Mouse (Mus musculus): ENCODE results near the gene Trappc6b. TPM values are rescaled to one million over a fixed set of nuclear protein-coding genes. Genes with fewer than 3 reads are reported as not detected.
"Not testable (repeated sequence)": the region's sequence is repeated elsewhere in the genome, so short reads cannot be mapped to it uniquely, and the experiment has no call there.

Gene Trappc6b
- polyA plus RNA-seq, 1 experiment from 2014 or later, result 52.6 TPM

DNA sequence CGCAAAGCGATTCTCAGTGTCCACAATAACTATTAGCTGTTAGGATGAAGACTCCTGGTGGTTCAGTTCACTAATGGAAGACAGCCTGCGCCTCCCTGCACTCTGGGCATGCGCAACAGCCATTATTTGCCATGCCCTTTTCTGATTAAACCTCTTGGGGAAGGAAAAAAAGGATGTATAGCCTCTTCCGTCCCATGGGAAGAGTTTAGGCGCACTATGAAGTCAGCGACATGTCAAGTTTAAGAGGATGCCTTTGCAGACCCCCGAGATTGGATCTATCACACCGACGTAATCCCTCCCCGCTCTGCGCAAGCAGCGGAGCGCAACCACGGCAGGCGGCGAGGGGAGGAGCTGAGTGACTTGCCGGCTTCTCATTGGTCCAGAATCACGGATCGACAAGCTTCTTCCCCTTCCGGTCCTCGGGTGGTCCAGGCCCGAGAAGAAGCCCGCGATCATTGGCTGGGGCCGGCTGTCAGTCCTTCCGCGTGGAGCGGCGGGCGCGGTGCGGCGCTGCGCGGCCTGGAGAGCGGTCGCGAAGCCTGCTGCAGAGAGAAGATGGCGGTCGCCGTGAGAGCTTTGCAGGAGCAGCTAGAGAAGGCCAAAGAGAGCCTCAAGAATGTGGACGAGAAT, 5.3 kb upstream of the Trappc6b start, which contains the start of gene Pnn:
Gene Pnn, plus strand, starts transcription at position 437 of the 630 bp plus-strand sequence.
- ATAC-seq (replicated peaks; ENCODE audit: insufficient number of reproducible peaks, low FRiP score, low TSS enrichment, low read depth) (peak; percentile 100), DNase-seq (ENCODE audit: low spot score) (peak; percentile 98)
- Histone ChIP-seq H3K4me3 (ENCODE audit: low read depth, low read length) (peak within 1 kb of the TSS; percentile 99), H3K27me3 (ENCODE audit: control insufficient read depth, insufficient read depth, low read length) (no peaks in the 10 kb centered on the region), H3K9ac (replicated peaks; ENCODE audit: low read length) (peak within 1 kb of the TSS; percentile 99), H3K36me3 (replicated peaks; ENCODE audit: control insufficient read depth, insufficient read depth, low read depth, low read length) (peaks cover 8% of the 10 kb centered on the region), H3K9me3 (replicated peaks; ENCODE audit: control insufficient read depth, low read length) (no peaks in the 10 kb centered on the region), H3K4me2 (ENCODE audit: low read depth, low read length) (peak within 1 kb of the TSS; percentile 58), H3K27ac (replicated peaks; ENCODE audit: low read depth, low read length) (peak within 1 kb of the TSS; percentile 80), H3K4me1 (ENCODE audit: control insufficient read depth, insufficient read depth, low read length) (no peaks in the 10 kb centered on the region)
- WGBS, result 0% methylated on average over 43 of the region's 43 CpGs

GRCm38 (mm10) chr12:59065776-59066175, 4.5 kb upstream of the Trappc6b start:
- ATAC-seq (replicated peaks; ENCODE audit: insufficient number of reproducible peaks, low FRiP score, low TSS enrichment, low read depth) (no peak), DNase-seq (ENCODE audit: low spot score) (no peak)
- no peaks in the 10 kb centered on the region for H3K27me3 ChIP-seq (ENCODE audit: control insufficient read depth, insufficient read depth, low read length)
- H3K9me3 ChIP-seq (replicated peaks; ENCODE audit: control insufficient read depth, low read length), result no peaks in the 10 kb centered on the region
- no peak overlapping the region for H3K27ac ChIP-seq (replicated peaks; ENCODE audit: low read depth, low read length)
- 73% methylated on average over 3 of the region's 3 CpGs for WGBS
- H3K9ac ChIP-seq (replicated peaks; ENCODE audit: low read length), result peak overlapping the region; percentile 59; the same call in 1 of the 2 replicates
- peak overlapping the region; percentile 44 for H3K4me2 ChIP-seq (ENCODE audit: low read depth, low read length)
- H3K4me3 ChIP-seq (ENCODE audit: low read depth, low read length), result no peak overlapping the region
- peaks cover 8% of the 10 kb centered on the region for H3K36me3 ChIP-seq (replicated peaks; ENCODE audit: control insufficient read depth, insufficient read depth, low read depth, low read length)
- no peaks in the 10 kb centered on the region for H3K4me1 ChIP-seq (ENCODE audit: control insufficient read depth, insufficient read depth, low read length)

DNA sequence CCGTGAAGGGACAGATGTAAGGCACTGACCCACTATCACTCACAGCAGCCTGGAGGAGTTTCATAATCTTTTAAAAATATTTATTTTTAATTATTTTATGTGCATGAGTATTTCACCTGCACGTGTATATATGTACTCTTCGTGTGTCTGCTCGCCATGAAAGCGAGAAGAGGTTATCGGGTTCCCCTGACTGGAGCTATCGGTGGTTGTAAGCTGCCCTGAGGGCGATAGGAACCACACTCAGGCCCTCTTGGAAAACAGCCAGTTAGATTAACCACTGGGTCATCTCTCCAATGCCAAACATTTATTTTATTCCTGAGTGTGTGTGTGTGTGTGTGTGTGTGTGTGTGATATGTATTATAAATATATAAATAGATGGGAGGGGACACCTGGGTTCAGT, 3.6 kb upstream of the Trappc6b start:
- DNase-seq (ENCODE audit: low spot score) (no peak), ATAC-seq (replicated peaks; ENCODE audit: insufficient number of reproducible peaks, low FRiP score, low TSS enrichment, low read depth) (no peak)
- Histone ChIP-seq H3K4me2 (ENCODE audit: low read depth, low read length) (no peak overlapping the region), H3K36me3 (replicated peaks; ENCODE audit: control insufficient read depth, insufficient read depth, low read depth, low read length) (peaks cover 8% of the 10 kb centered on the region), H3K4me3 (ENCODE audit: low read depth, low read length) (no peak overlapping the region), H3K9me3 (replicated peaks; ENCODE audit: control insufficient read depth, low read length) (no peaks in the 10 kb centered on the region), H3K27me3 (ENCODE audit: control insufficient read depth, insufficient read depth, low read length) (no peaks in the 10 kb centered on the region), H3K27ac (replicated peaks; ENCODE audit: low read depth, low read length) (no peak overlapping the region), H3K4me1 (ENCODE audit: control insufficient read depth, insufficient read depth, low read length) (no peaks in the 10 kb centered on the region), H3K9ac (replicated peaks; ENCODE audit: low read length) (no peak overlapping the region)
- WGBS, result 74% methylated on average over 8 of the region's 8 CpGs

GRCm38 (mm10) chr12:59060322-59060721, 950 bp downstream of the Trappc6b start:
- 59% methylated on average over 4 of the region's 4 CpGs for WGBS
- Histone ChIP-seq H3K4me3 (ENCODE audit: low read depth, low read length) (peak overlapping the region; percentile 78), H3K9ac (replicated peaks; ENCODE audit: low read length) (peak overlapping the region; percentile 94), H3K36me3 (replicated peaks; ENCODE audit: control insufficient read depth, insufficient read depth, low read depth, low read length) (no peaks in the 10 kb centered on the region; the same call in 1 of the 2 replicates), H3K4me2 (ENCODE audit: low read depth, low read length) (peak overlapping the region; percentile 72), H3K27me3 (ENCODE audit: control insufficient read depth, insufficient read depth, low read length) (no peaks in the 10 kb centered on the region), H3K9me3 (replicated peaks; ENCODE audit: control insufficient read depth, low read length) (no peaks in the 10 kb centered on the region), H3K27ac (replicated peaks; ENCODE audit: low read depth, low read length) (no peak overlapping the region), H3K4me1 (ENCODE audit: control insufficient read depth, insufficient read depth, low read length) (no peaks in the 10 kb centered on the region)
- no peak for ATAC-seq (replicated peaks; ENCODE audit: insufficient number of reproducible peaks, low FRiP score, low TSS enrichment, low read depth)
- no peak for DNase-seq (ENCODE audit: low spot score)

- not testable (repeated sequence) for H3K27ac ChIP-seq (replicated peaks; ENCODE audit: low read depth, low read length); ATAC-seq (replicated peaks; ENCODE audit: insufficient number of reproducible peaks, low FRiP score, low TSS enrichment, low read depth); H3K9me3 ChIP-seq (replicated peaks; ENCODE audit: control insufficient read depth, low read length); H3K4me2 ChIP-seq (ENCODE audit: low read depth, low read length); H3K4me1 ChIP-seq (ENCODE audit: control insufficient read depth, insufficient read depth, low read length); H3K4me3 ChIP-seq (ENCODE audit: low read depth, low read length); H3K36me3 ChIP-seq (replicated peaks; ENCODE audit: control insufficient read depth, insufficient read depth, low read depth, low read length); DNase-seq (ENCODE audit: low spot score); H3K27me3 ChIP-seq (ENCODE audit: control insufficient read depth, insufficient read depth, low read length); H3K9ac ChIP-seq (replicated peaks; ENCODE audit: low read length)
- 78% methylated on average over 5 of the region's 5 CpGs for WGBS
Observed at GRCm38 (mm10) chr12:59058242-59058641, 3.0 kb downstream of the Trappc6b start.

DNA sequence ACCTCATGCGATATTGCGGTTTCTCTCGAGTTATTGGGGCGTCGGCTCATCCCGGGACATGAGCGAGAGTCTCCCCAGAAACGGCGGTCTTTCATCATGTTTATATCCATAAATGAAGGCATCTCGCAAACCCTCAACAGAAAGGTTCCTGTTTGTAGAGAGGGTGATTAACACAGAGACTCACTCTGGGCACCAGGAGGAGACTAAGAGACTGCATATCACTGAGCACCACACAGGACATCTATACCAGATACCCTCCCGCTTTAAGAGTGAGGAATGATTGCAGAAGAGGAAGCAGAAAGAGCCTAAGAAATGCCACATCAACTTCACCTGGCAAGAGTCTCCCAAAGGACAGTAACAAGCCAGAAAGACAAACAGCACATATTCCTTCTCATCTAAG, 5.0 kb downstream of the Trappc6b start:
- Histone ChIP-seq H3K4me3 (ENCODE audit: low read depth, low read length) (no peak overlapping the region), H3K27ac (replicated peaks; ENCODE audit: low read depth, low read length) (no peak overlapping the region), H3K9ac (replicated peaks; ENCODE audit: low read length) (no peak overlapping the region), H3K4me2 (ENCODE audit: low read depth, low read length) (no peak overlapping the region), H3K4me1 (ENCODE audit: control insufficient read depth, insufficient read depth, low read length) (no peaks in the 10 kb centered on the region), H3K36me3 (replicated peaks; ENCODE audit: control insufficient read depth, insufficient read depth, low read depth, low read length) (no peaks in the 10 kb centered on the region; the same call in 1 of the 2 replicates), H3K27me3 (ENCODE audit: control insufficient read depth, insufficient read depth, low read length) (no peaks in the 10 kb centered on the region), H3K9me3 (replicated peaks; ENCODE audit: control insufficient read depth, low read length) (no peaks in the 10 kb centered on the region)
- 98% methylated on average over 11 of the region's 11 CpGs for WGBS
- no peak for DNase-seq (ENCODE audit: low spot score)
- no peak for ATAC-seq (replicated peaks; ENCODE audit: insufficient number of reproducible peaks, low FRiP score, low TSS enrichment, low read depth)

DNA sequence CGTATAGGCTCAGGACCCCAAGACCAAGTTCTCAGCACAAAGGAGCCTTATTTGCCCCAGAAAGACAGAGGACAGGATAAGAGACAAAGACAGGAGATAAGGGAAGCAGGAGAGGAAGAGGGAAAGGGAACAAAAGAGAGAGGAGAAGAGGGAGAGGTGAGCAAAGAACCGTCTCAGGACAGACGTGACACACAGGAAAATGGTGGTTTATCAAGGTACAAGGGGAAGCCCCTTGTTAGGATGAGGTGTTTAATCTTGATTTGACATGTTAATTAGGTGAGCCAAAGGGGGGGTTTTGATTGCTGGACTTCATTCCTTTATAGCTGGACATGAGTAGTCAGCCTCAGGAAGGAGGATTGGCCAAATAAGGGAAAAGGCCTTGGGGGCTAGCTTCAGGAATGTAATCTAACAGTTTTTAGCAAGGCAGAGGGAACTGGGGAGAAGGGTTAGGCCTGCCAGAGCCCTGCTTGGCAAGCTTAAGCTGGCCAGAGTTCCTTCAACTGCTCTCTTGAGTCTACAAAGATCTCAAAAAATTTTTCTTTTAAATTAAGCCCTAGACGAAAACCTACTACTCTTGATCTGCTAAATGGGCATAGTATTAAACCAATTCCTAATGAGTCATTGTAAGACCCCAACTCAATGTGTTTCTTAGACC, 5.9 kb downstream of the Trappc6b start:
- H3K27ac ChIP-seq (replicated peaks; ENCODE audit: low read depth, low read length), result no peak overlapping the region
- no peaks in the 10 kb centered on the region for H3K9me3 ChIP-seq (replicated peaks; ENCODE audit: control insufficient read depth, low read length)
- H3K36me3 ChIP-seq (replicated peaks; ENCODE audit: control insufficient read depth, insufficient read depth, low read depth, low read length), result no peaks in the 10 kb centered on the region; the same call in 1 of the 2 replicates
- H3K4me1 ChIP-seq (ENCODE audit: control insufficient read depth, insufficient read depth, low read length), result no peaks in the 10 kb centered on the region
- no peak overlapping the region for H3K9ac ChIP-seq (replicated peaks; ENCODE audit: low read length)
- no peak overlapping the region for H3K4me2 ChIP-seq (ENCODE audit: low read depth, low read length)
- 89% methylated on average over 4 of the region's 4 CpGs for WGBS
- no peak overlapping the region for H3K4me3 ChIP-seq (ENCODE audit: low read depth, low read length)
- DNase-seq (ENCODE audit: low spot score), result no peak
- ATAC-seq (replicated peaks; ENCODE audit: insufficient number of reproducible peaks, low FRiP score, low TSS enrichment, low read depth), result no peak
- H3K27me3 ChIP-seq (ENCODE audit: control insufficient read depth, insufficient read depth, low read length), result no peaks in the 10 kb centered on the region

DNA sequence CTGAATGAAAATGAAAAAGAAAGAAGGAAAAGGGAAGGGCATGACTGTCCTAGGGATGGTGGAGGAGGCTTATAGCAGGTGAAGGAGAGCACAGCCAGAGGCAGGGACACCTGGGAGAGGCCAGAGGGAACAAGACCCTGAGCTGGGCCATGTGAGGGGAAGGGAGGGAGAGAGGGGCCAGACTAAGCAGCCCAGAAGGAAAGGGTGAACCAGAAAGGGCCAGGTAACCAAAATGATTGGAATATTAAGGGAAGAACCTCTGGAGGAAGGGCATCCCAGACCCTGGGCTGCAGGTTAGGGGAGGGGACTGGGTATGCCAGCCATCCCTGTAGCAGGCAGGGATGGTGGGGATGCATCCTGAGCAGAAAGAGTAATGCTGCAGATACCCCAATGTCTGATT, 7.3 kb downstream of the Trappc6b start:
- no peak overlapping the region for H3K9ac ChIP-seq (replicated peaks; ENCODE audit: low read length)
- H3K4me2 ChIP-seq (ENCODE audit: low read depth, low read length), result no peak overlapping the region
- H3K36me3 ChIP-seq (replicated peaks; ENCODE audit: control insufficient read depth, insufficient read depth, low read depth, low read length), result no peaks in the 10 kb centered on the region; the same call in 1 of the 2 replicates
- no peak for ATAC-seq (replicated peaks; ENCODE audit: insufficient number of reproducible peaks, low FRiP score, low TSS enrichment, low read depth)
- H3K9me3 ChIP-seq (replicated peaks; ENCODE audit: control insufficient read depth, low read length), result no peaks in the 10 kb centered on the region
- no peaks in the 10 kb centered on the region for H3K27me3 ChIP-seq (ENCODE audit: control insufficient read depth, insufficient read depth, low read length)
- no peak overlapping the region for H3K4me3 ChIP-seq (ENCODE audit: low read depth, low read length)
- H3K27ac ChIP-seq (replicated peaks; ENCODE audit: low read depth, low read length), result no peak overlapping the region
- H3K4me1 ChIP-seq (ENCODE audit: control insufficient read depth, insufficient read depth, low read length), result no peaks in the 10 kb centered on the region
- no peak for DNase-seq (ENCODE audit: low spot score)

Data from embryonic facial prominence, embryonic 11.5 days (tissue).